ENCODE assay signal across 7 mouse cellular contexts in genomic region chr1:133134881-133135280, GRCm38 (mm10). TPM values are rescaled to one million over a fixed set of nuclear protein-coding genes. Genes with fewer than 3 reads are reported as not detected.
A peak's percentile ranks its signal among the peaks of the same experiment; 100 is the strongest.
DNase-seq lines count a peak whose midpoint lies in the region; ATAC-seq lines count a peak whose summit lies in the region.

No protein-coding gene starts in this region.

- no peak overlapping the region for H3K27ac ChIP-seq in forebrain, embryonic 10.5 days
- H3K27ac ChIP-seq in midbrain, embryonic 11.5 days (ENCODE audit: low read depth, low read length), result no peak overlapping the region

- H3K27me3 ChIP-seq in forebrain, embryonic 10.5 days (ENCODE audit: poor library complexity, severe bottlenecking), result no peaks in the 10 kb centered on the region
- H3K27me3 ChIP-seq in midbrain, embryonic 11.5 days (ENCODE audit: control insufficient read depth, insufficient read depth, low read length), result no peaks in the 10 kb centered on the region

- DNase-seq in thymus, postnatal 25 days, result peak; percentile 25
- no peak for DNase-seq in thymus, postnatal 4 days
- no peak for DNase-seq in forebrain, embryonic 10.5 days (ENCODE audit: extremely low spot score, low spot score)
- DNase-seq in kidney, adult 9 months, result peak; percentile 43
- peak; percentile 82 for DNase-seq in midbrain, embryonic 11.5 days (ENCODE audit: low spot score, missing footprints)
- no peak for DNase-seq in right cerebral cortex, postnatal 25 days
- no peak for DNase-seq in ovary, postnatal 36 days (ENCODE audit: low spot score)

- 76% methylated on average over 4 of the region's 4 CpGs for WGBS in forebrain, embryonic 10.5 days
- 66% methylated on average over 4 of the region's 4 CpGs for WGBS in midbrain, embryonic 11.5 days

- H3K9me3 ChIP-seq in forebrain, embryonic 10.5 days, result no peaks in the 10 kb centered on the region
- no peaks in the 10 kb centered on the region for H3K9me3 ChIP-seq in midbrain, embryonic 11.5 days (ENCODE audit: control insufficient read depth, low read length)

- H3K4me3 ChIP-seq in forebrain, embryonic 10.5 days, result peak overlapping the region; percentile 98
- H3K4me3 ChIP-seq in midbrain, embryonic 11.5 days (ENCODE audit: low read depth, low read length), result peak overlapping the region; percentile 94

- H3K9ac ChIP-seq in midbrain, embryonic 11.5 days (ENCODE audit: low read length), result no peak overlapping the region

- ATAC-seq in midbrain, embryonic 11.5 days (ENCODE audit: low FRiP score), result no peak

- peaks cover 55% of the 10 kb centered on the region for H3K4me1 ChIP-seq in forebrain, embryonic 10.5 days
- peaks cover 30% of the 10 kb centered on the region for H3K4me1 ChIP-seq in midbrain, embryonic 11.5 days (ENCODE audit: control insufficient read depth, insufficient read depth, low read length)

- H3K4me2 ChIP-seq in midbrain, embryonic 11.5 days, result peak overlapping the region; percentile 81

- peaks cover 77% of the 10 kb centered on the region for H3K36me3 ChIP-seq in forebrain, embryonic 10.5 days (replicated peaks)
- peaks cover 14% of the 10 kb centered on the region for H3K36me3 ChIP-seq in midbrain, embryonic 11.5 days (ENCODE audit: control insufficient read depth, insufficient read depth, low read length)

RNA-seq across cellular contexts. Expression of gene Ppp1r15b, which starts 3.9 kb away (rescaled TPM):
- polyA plus RNA-seq in forebrain, embryonic 10.5 days (2016; fragmentation: Nextera tagmentation; extraction: Ambion mirVana), result 59.1 and 59.3 TPM in 2 replicates
- polyA plus RNA-seq in midbrain, embryonic 11.5 days (2014; fragmentation: Nextera tagmentation; extraction: Ambion mirVana), result 49.5 and 53.0 TPM in 2 replicates

RNA-seq across cellular contexts. Expression of gene Plekha6, which starts 29.1 kb away (rescaled TPM):
- 9.0 and 9.9 TPM in 2 replicates for polyA plus RNA-seq in forebrain, embryonic 10.5 days (2016; fragmentation: Nextera tagmentation; extraction: Ambion mirVana)
- 15.7 and 17.0 TPM in 2 replicates for polyA plus RNA-seq in midbrain, embryonic 11.5 days (2014; fragmentation: Nextera tagmentation; extraction: Ambion mirVana)

Comparison
In these comparisons a context has a peak if more than half of its experiments do, and no peak if none do; other contexts are left out.
1. DNase-seq: peak in thymus, postnatal 25 days (single experiment), kidney, adult 9 months (single experiment) and midbrain, embryonic 11.5 days (single experiment); none in thymus, postnatal 4 days (single experiment), forebrain, embryonic 10.5 days (single experiment), right cerebral cortex, postnatal 25 days (single experiment) and ovary, postnatal 36 days (single experiment).